Mouse (Mus musculus): ENCODE data around the gene Ccdc151. TPM values are rescaled to one million over a fixed set of nuclear protein-coding genes. Genes with fewer than 3 reads are reported as not detected.

Gene Ccdc151
- polyA plus RNA-seq, 1 experiment from 2014 or later, result 3.6 TPM

GRCm38 (mm10) chr9:21992227-21992626 lies 10.2 kb downstream of the Ccdc151 start:
- WGBS, result 74% methylated on average over 4 of the region's 4 CpGs
- Histone ChIP-seq H3K4me1 (peaks cover 22% of the 10 kb centered on the region), H3K27ac (no peak overlapping the region), H3K9ac (no peak overlapping the region), H3K27me3 (replicated peaks) (peaks cover 61% of the 10 kb centered on the region), H3K4me2 (replicated peaks) (no peak overlapping the region), H3K36me3 (no peaks in the 10 kb centered on the region), H3K4me3 (no peak overlapping the region), H3K9me3 (no peaks in the 10 kb centered on the region)
- ATAC-seq (ENCODE audit: low FRiP score, low read depth), result no peak

- peak within 1 kb of the TSS; percentile 34 for H3K4me3 ChIP-seq
- no peak within 1 kb of the TSS for H3K27ac ChIP-seq
- peaks cover 22% of the 10 kb centered on the region for H3K4me1 ChIP-seq
- H3K27me3 ChIP-seq (replicated peaks), result peaks cover 73% of the 10 kb centered on the region
- under 1% methylated on average over 42 of the region's 42 CpGs for WGBS
- no peaks in the 10 kb centered on the region for H3K36me3 ChIP-seq
- peak within 1 kb of the TSS; percentile 45; the same call in 1 of the 2 replicates for H3K9ac ChIP-seq
- peak; percentile 35; the same call in 1 of the 2 replicates for ATAC-seq (ENCODE audit: low FRiP score, low read depth)
- no peaks in the 10 kb centered on the region for H3K9me3 ChIP-seq
- peak within 1 kb of the TSS; percentile 71 for H3K4me2 ChIP-seq (replicated peaks)
These were observed 13.0 kb downstream of the Ccdc151 start, which contains the start of gene Rgl3 for GRCm38 (mm10) chr9:21989230-21990110. TSS of gene Rgl3 (minus strand) at chr9:21989446.

GRCm38 (mm10) chr9:21988421-21989101 lies 13.9 kb downstream of the Ccdc151 start:
- no peaks in the 10 kb centered on the region for H3K36me3 ChIP-seq
- WGBS, result 2% methylated on average over 32 of the region's 32 CpGs
- no peak overlapping the region for H3K27ac ChIP-seq
- peak overlapping the region; percentile 45; the same call in 1 of the 2 replicates for H3K9ac ChIP-seq
- peaks cover 73% of the 10 kb centered on the region for H3K27me3 ChIP-seq (replicated peaks)
- peak overlapping the region; percentile 71 for H3K4me2 ChIP-seq (replicated peaks)
- peak overlapping the region; percentile 34 for H3K4me3 ChIP-seq
- 0 out of 2 replicates have a peak, but pooled peaks have one; percentile 33 for ATAC-seq (ENCODE audit: low FRiP score, low read depth)
- peaks cover 22% of the 10 kb centered on the region for H3K4me1 ChIP-seq
- no peaks in the 10 kb centered on the region for H3K9me3 ChIP-seq

- no peak for ATAC-seq (ENCODE audit: low FRiP score, low read depth)
- no peak overlapping the region for H3K9ac ChIP-seq
- peak overlapping the region; percentile 34; the same call in 1 of the 2 replicates for H3K4me3 ChIP-seq
- no peaks in the 10 kb centered on the region for H3K9me3 ChIP-seq
- peaks cover 22% of the 10 kb centered on the region for H3K4me1 ChIP-seq
- peak overlapping the region; percentile 71 for H3K4me2 ChIP-seq (replicated peaks)
- H3K36me3 ChIP-seq, result no peaks in the 10 kb centered on the region
- peaks cover 67% of the 10 kb centered on the region for H3K27me3 ChIP-seq (replicated peaks)
- 7% methylated on average over 36 of the region's 36 CpGs for WGBS
- no peak overlapping the region for H3K27ac ChIP-seq
These were observed 14.7 kb downstream of the Ccdc151 start for GRCm38 (mm10) chr9:21987592-21988342.

- Histone ChIP-seq H3K27ac (no peak overlapping the region), H3K36me3 (no peaks in the 10 kb centered on the region), H3K4me1 (peaks cover 11% of the 10 kb centered on the region), H3K4me3 (no peak overlapping the region), H3K9me3 (no peaks in the 10 kb centered on the region), H3K9ac (no peak overlapping the region), H3K27me3 (replicated peaks) (peaks cover 29% of the 10 kb centered on the region), H3K4me2 (replicated peaks) (no peak overlapping the region)
- ATAC-seq (ENCODE audit: low FRiP score, low read depth), result no peak
- WGBS, result 29% methylated on average over 3 of the region's 3 CpGs
These were observed 18.5 kb downstream of the Ccdc151 start for GRCm38 (mm10) chr9:21983911-21984310.

GRCm38 (mm10) chr9:21978398-21979128 lies 23.9 kb downstream of the Ccdc151 start:
- H3K9ac ChIP-seq, result no peak overlapping the region
- H3K4me1 ChIP-seq, result no peaks in the 10 kb centered on the region
- no peak overlapping the region for H3K4me2 ChIP-seq (replicated peaks)
- H3K36me3 ChIP-seq, result no peaks in the 10 kb centered on the region
- H3K27ac ChIP-seq, result no peak overlapping the region
- no peaks in the 10 kb centered on the region for H3K9me3 ChIP-seq
- ATAC-seq (ENCODE audit: low FRiP score, low read depth), result no peak
- WGBS, result 97% methylated on average over 4 of the region's 4 CpGs
- H3K27me3 ChIP-seq (replicated peaks), result no peaks in the 10 kb centered on the region
- no peak overlapping the region for H3K4me3 ChIP-seq

- Histone ChIP-seq H3K9ac (no peak overlapping the region), H3K4me2 (replicated peaks) (no peak overlapping the region), H3K27ac (no peak overlapping the region), H3K4me1 (no peaks in the 10 kb centered on the region), H3K4me3 (no peak overlapping the region), H3K36me3 (no peaks in the 10 kb centered on the region), H3K27me3 (replicated peaks) (no peaks in the 10 kb centered on the region), H3K9me3 (no peaks in the 10 kb centered on the region)
- ATAC-seq (ENCODE audit: low FRiP score, low read depth), result no peak
- WGBS, result 27% methylated on average over 2 of the region's 2 CpGs
These were observed 24.5 kb downstream of the Ccdc151 start for GRCm38 (mm10) chr9:21977972-21978371.

GRCm38 (mm10) chr9:21977331-21977730 lies 25.1 kb downstream of the Ccdc151 start:
- Histone ChIP-seq H3K9me3 (no peaks in the 10 kb centered on the region), H3K36me3 (no peaks in the 10 kb centered on the region), H3K4me2 (replicated peaks) (no peak overlapping the region), H3K4me3 (no peak overlapping the region), H3K27ac (no peak overlapping the region), H3K27me3 (replicated peaks) (no peaks in the 10 kb centered on the region), H3K9ac (no peak overlapping the region), H3K4me1 (no peaks in the 10 kb centered on the region)
- 90% methylated on average over 5 of the region's 5 CpGs for WGBS
- no peak for ATAC-seq (ENCODE audit: low FRiP score, low read depth)

GRCm38 (mm10) chr9:21976626-21977175 lies 25.7 kb downstream of the Ccdc151 start:
- Histone ChIP-seq H3K4me2 (replicated peaks) (no peak overlapping the region), H3K9ac (no peak overlapping the region), H3K27me3 (replicated peaks) (no peaks in the 10 kb centered on the region), H3K4me1 (no peaks in the 10 kb centered on the region), H3K9me3 (no peaks in the 10 kb centered on the region), H3K36me3 (no peaks in the 10 kb centered on the region), H3K4me3 (no peak overlapping the region), H3K27ac (no peak overlapping the region)
- WGBS, result 94% methylated on average over 10 of the region's 10 CpGs
- ATAC-seq (ENCODE audit: low FRiP score, low read depth), result no peak

- no peak for ATAC-seq (ENCODE audit: low FRiP score, low read depth)
- no peak overlapping the region for H3K9ac ChIP-seq
- H3K4me3 ChIP-seq, result no peak overlapping the region
- H3K36me3 ChIP-seq, result no peaks in the 10 kb centered on the region
- no peak overlapping the region for H3K27ac ChIP-seq
- no peak overlapping the region for H3K4me2 ChIP-seq (replicated peaks)
- no peaks in the 10 kb centered on the region for H3K4me1 ChIP-seq
- H3K9me3 ChIP-seq, result no peaks in the 10 kb centered on the region
- no peaks in the 10 kb centered on the region for H3K27me3 ChIP-seq (replicated peaks)
- 91% methylated on average over 4 of the region's 4 CpGs for WGBS
These were observed 33.1 kb downstream of the Ccdc151 start for GRCm38 (mm10) chr9:21969304-21969703.

- Histone ChIP-seq H3K27me3 (replicated peaks) (no peaks in the 10 kb centered on the region), H3K9me3 (no peaks in the 10 kb centered on the region), H3K27ac (no peak overlapping the region), H3K4me3 (no peak overlapping the region), H3K4me2 (replicated peaks) (no peak overlapping the region), H3K36me3 (no peaks in the 10 kb centered on the region), H3K9ac (no peak overlapping the region), H3K4me1 (no peaks in the 10 kb centered on the region)
- no peak for ATAC-seq (ENCODE audit: low FRiP score, low read depth)
- 67% methylated on average over 6 of the region's 6 CpGs for WGBS
These were observed 33.6 kb downstream of the Ccdc151 start for GRCm38 (mm10) chr9:21968883-21969282.

All from neural tube, embryonic 12.5 days (tissue).